Mouse (Mus musculus): ENCODE measurements around the gene Iqck. TPM values are rescaled to one million over a fixed set of nuclear protein-coding genes. Genes with fewer than 3 reads are reported as not detected.

Gene Iqck
- polyA plus RNA-seq, 1 experiment = 0.48 TPM

- WGBS = 88% methylated on average over 6 of the region's 6 CpGs
- no peaks in the 10 kb centered on the region for H3K4me1 ChIP-seq (ENCODE audit: control insufficient read depth, insufficient read depth, insufficient read length, low read length)
- TF ChIP-seq CTCF (IDR thresholded peaks at IDR 0.05; ENCODE audit: extremely low read depth, insufficient read length, insufficient replicate concordance, low read depth, low read length) = no peak
- no peak for TF ChIP-seq POLR2A (IDR thresholded peaks at IDR 0.05; ENCODE audit: low read depth, low read length)
Measured at GRCm38 (mm10) chr7:118926516-118927260, 71.1 kb downstream of the Iqck start.

GRCm38 (mm10) chr7:118927279-118927678, 71.7 kb downstream of the Iqck start:
- no peak overlapping the region for H3K4me3 ChIP-seq (ENCODE audit: low read depth, low read length)
- TF ChIP-seq POLR2A (IDR thresholded peaks at IDR 0.05; ENCODE audit: low read depth, low read length) (no peak), CTCF (IDR thresholded peaks at IDR 0.05; ENCODE audit: extremely low read depth, insufficient read length, insufficient replicate concordance, low read depth, low read length) (no peak)
- no peaks in the 10 kb centered on the region for H3K4me1 ChIP-seq (ENCODE audit: control insufficient read depth, insufficient read depth, insufficient read length, low read length)
- H3K27ac ChIP-seq (ENCODE audit: insufficient read depth, low read depth, low read length) = no peak overlapping the region
- 90% methylated on average over 2 of the region's 2 CpGs for WGBS
- no peaks in the 10 kb centered on the region for H3K36me3 ChIP-seq (ENCODE audit: control insufficient read depth, insufficient read depth, low read length)
- H3K27me3 ChIP-seq (ENCODE audit: control insufficient read depth, insufficient read depth, low read length) = no peaks in the 10 kb centered on the region

More at GRCm38 (mm10) chr7:118926516-118927260, 71.1 kb downstream of the Iqck start:
- Histone ChIP-seq H3K4me3 (ENCODE audit: low read depth, low read length) (no peak overlapping the region), H3K27me3 (ENCODE audit: control insufficient read depth, insufficient read depth, low read length) (no peaks in the 10 kb centered on the region), H3K36me3 (ENCODE audit: control insufficient read depth, insufficient read depth, low read length) (no peaks in the 10 kb centered on the region), H3K27ac (ENCODE audit: insufficient read depth, low read depth, low read length) (no peak overlapping the region)

- H3K27me3 ChIP-seq (ENCODE audit: control insufficient read depth, insufficient read depth, low read length) = no peaks in the 10 kb centered on the region
- H3K36me3 ChIP-seq (ENCODE audit: control insufficient read depth, insufficient read depth, low read length) = no peaks in the 10 kb centered on the region
- TF ChIP-seq CTCF (IDR thresholded peaks at IDR 0.05; ENCODE audit: extremely low read depth, insufficient read length, insufficient replicate concordance, low read depth, low read length) = no peak
- TF ChIP-seq POLR2A (IDR thresholded peaks at IDR 0.05; ENCODE audit: low read depth, low read length) = no peak
- H3K4me3 ChIP-seq (ENCODE audit: low read depth, low read length) = no peak overlapping the region
- WGBS = 90% methylated on average over 3 of the region's 3 CpGs
- H3K27ac ChIP-seq (ENCODE audit: insufficient read depth, low read depth, low read length) = no peak overlapping the region
- no peaks in the 10 kb centered on the region for H3K4me1 ChIP-seq (ENCODE audit: control insufficient read depth, insufficient read depth, insufficient read length, low read length)
Measured at GRCm38 (mm10) chr7:118928316-118928715, 72.8 kb downstream of the Iqck start.

- Histone ChIP-seq H3K36me3 (ENCODE audit: control insufficient read depth, insufficient read depth, low read length) (no peaks in the 10 kb centered on the region), H3K27ac (ENCODE audit: insufficient read depth, low read depth, low read length) (no peak overlapping the region), H3K27me3 (ENCODE audit: control insufficient read depth, insufficient read depth, low read length) (no peaks in the 10 kb centered on the region), H3K4me1 (ENCODE audit: control insufficient read depth, insufficient read depth, insufficient read length, low read length) (no peaks in the 10 kb centered on the region), H3K4me3 (ENCODE audit: low read depth, low read length) (no peak overlapping the region)
- WGBS = 83% methylated on average over 8 of the region's 8 CpGs
- TF ChIP-seq CTCF (IDR thresholded peaks at IDR 0.05; ENCODE audit: extremely low read depth, insufficient read length, insufficient replicate concordance, low read depth, low read length) (no peak), POLR2A (IDR thresholded peaks at IDR 0.05; ENCODE audit: low read depth, low read length) (no peak)
Measured at GRCm38 (mm10) chr7:118928916-118929315, 73.4 kb downstream of the Iqck start.

- Histone ChIP-seq H3K4me3 (ENCODE audit: low read depth, low read length) (no peak overlapping the region), H3K36me3 (ENCODE audit: control insufficient read depth, insufficient read depth, low read length) (no peaks in the 10 kb centered on the region), H3K4me1 (ENCODE audit: control insufficient read depth, insufficient read depth, insufficient read length, low read length) (0 out of 2 replicates have a peak, but pooled peaks cover 2% of the 10 kb centered on the region), H3K27me3 (ENCODE audit: control insufficient read depth, insufficient read depth, low read length) (no peaks in the 10 kb centered on the region), H3K27ac (ENCODE audit: insufficient read depth, low read depth, low read length) (peak overlapping the region; percentile 12; the same call in 1 of the 2 replicates)
- WGBS = 13% methylated on average over 16 of the region's 16 CpGs
- TF ChIP-seq CTCF (IDR thresholded peaks at IDR 0.05; ENCODE audit: extremely low read depth, insufficient read length, insufficient replicate concordance, low read depth, low read length) (no peak), POLR2A (IDR thresholded peaks at IDR 0.05; ENCODE audit: low read depth, low read length) (no peak)
Measured at GRCm38 (mm10) chr7:118929601-118930311, 74.2 kb downstream of the Iqck start.

- no peak for TF ChIP-seq POLR2A (IDR thresholded peaks at IDR 0.05; ENCODE audit: low read depth, low read length)
- TF ChIP-seq CTCF (IDR thresholded peaks at IDR 0.05; ENCODE audit: extremely low read depth, insufficient read length, insufficient replicate concordance, low read depth, low read length) = no peak
- H3K4me1 ChIP-seq (ENCODE audit: control insufficient read depth, insufficient read depth, insufficient read length, low read length) = 0 out of 2 replicates have a peak, but pooled peaks cover 2% of the 10 kb centered on the region
- WGBS = 87% methylated on average over 17 of the region's 17 CpGs
- H3K27ac ChIP-seq (ENCODE audit: insufficient read depth, low read depth, low read length) = no peak overlapping the region
- H3K27me3 ChIP-seq (ENCODE audit: control insufficient read depth, insufficient read depth, low read length) = no peaks in the 10 kb centered on the region
- H3K4me3 ChIP-seq (ENCODE audit: low read depth, low read length) = no peak overlapping the region
- H3K36me3 ChIP-seq (ENCODE audit: control insufficient read depth, insufficient read depth, low read length) = no peaks in the 10 kb centered on the region
Measured at GRCm38 (mm10) chr7:118931502-118932395, 76.2 kb downstream of the Iqck start.

All from small intestine, adult 2 months (tissue).